Mouse (Mus musculus) liver, postnatal 0 days (tissue): ENCODE measurements at regions not wholly inside any gene's neighbourhood (a gene's known extent, or its start where the extent isn't known, plus 50 kb on each side); places are given as distances from the start of the nearest gene placed in this dataset.

Experiments used
- ATAC-seq: fragments of 200-750 bp; cut with Nextera tagmentation; 2 replicates; pipeline ENCODE4 v1.8.0; 2017; ENCODE audit warnings: mild to moderate bottlenecking, moderate library complexity
- DNase-seq: peaks from one replicate; pipeline ENCODE4 v3.0.0-alpha.2; 2016
- H3K27ac ChIP-seq: fragments of 300-500 bp; sonication (generic); 2 replicates; pipeline ENCODE4 v1.5.1; 2014; ENCODE audit warnings: antibody characterized with exemption, moderate library complexity, mild to moderate bottlenecking, low read depth
- H3K27me3 ChIP-seq: fragments of 300-500 bp; sonication (generic); 2 replicates; pipeline ENCODE4 v1.6.1; 2014; ENCODE audit warnings: low read length, control low read depth, mixed read lengths; ENCODE audit not compliant: insufficient read depth
- H3K36me3 ChIP-seq: fragments of 300-500 bp; sonication (generic); replicated peaks from 2 replicates; pipeline ENCODE4 v1.6.1; 2014; ENCODE audit warnings: mild to moderate bottlenecking, control low read depth, low read length, moderate library complexity, mixed read lengths; ENCODE audit not compliant: insufficient read depth
- H3K4me1 ChIP-seq: fragments of 300-500 bp; sonication (generic); 2 replicates; pipeline ENCODE4 v1.6.1; 2014; ENCODE audit warnings: antibody characterized with exemption, mild to moderate bottlenecking, control low read depth; ENCODE audit not compliant: insufficient read depth
- H3K4me2 ChIP-seq: fragments of 300-500 bp; sonication (generic); 2 replicates; pipeline ENCODE4 v1.6.1; 2014; ENCODE audit warnings: low read depth, mild to moderate bottlenecking, low read length, moderate library complexity, mixed read lengths
- H3K4me3 ChIP-seq: fragments of 300-500 bp; sonication (generic); 2 replicates; pipeline ENCODE4 v1.5.1; 2014; ENCODE audit warnings: low read depth, low read length
- H3K9ac ChIP-seq: fragments of 300-500 bp; sonication (generic); replicated peaks from 2 replicates; pipeline ENCODE4 v1.6.1; 2014; ENCODE audit warnings: mild to moderate bottlenecking, moderate library complexity
- H3K9me3 ChIP-seq: fragments of 300-500 bp; sonication (generic); 2 replicates; pipeline ENCODE4 v1.6.1; 2016; ENCODE audit warnings: mild to moderate bottlenecking, control low read depth, low read length, mixed read lengths
- CTCF ChIP-seq: sonication (generic); IDR thresholded peaks from 2 replicates; pipeline ENCODE4 v1.5.1; 2016; ENCODE audit warnings: antibody characterized with exemption, low read depth
- EP300 ChIP-seq: IDR thresholded peaks from 2 replicates; pipeline ENCODE4 v1.6.1; 2016; ENCODE audit warnings: antibody characterized with exemption, low read depth, mild to moderate bottlenecking
- whole genome bisulfite sequencing: fragments of 180-500 bp; shearing (Covaris S2); extraction: QIAGEN DNeasy Blood & Tissue Kit; methylation state at CpG from one replicate; pipeline ENCODE4 v1.1.7; 2014; ENCODE audit not compliant: insufficient replicate concordance; 5-methylcytosine and 5-hydroxymethylcytosine counted together

DNA sequence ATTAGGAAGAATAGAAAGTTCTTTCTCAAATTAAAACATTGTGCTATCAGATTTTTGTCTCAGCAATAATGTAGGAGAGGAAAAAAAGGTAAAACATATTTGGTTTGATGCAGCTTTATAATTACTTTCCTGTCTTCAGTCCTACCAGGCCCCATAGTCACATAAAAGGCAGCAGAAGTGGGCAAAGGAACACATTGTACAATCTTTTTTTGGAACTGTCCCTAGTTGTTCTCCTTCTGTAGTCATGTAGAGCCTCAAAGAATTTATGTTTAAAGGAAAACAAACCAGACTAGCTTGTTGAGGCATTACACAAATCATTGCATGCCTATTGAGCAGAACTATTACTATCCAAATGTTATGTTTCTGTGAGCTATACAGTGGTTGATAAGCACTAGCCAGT is 288.7 kb upstream of the Rspo3 start:
- H3K9me3 ChIP-seq = no peaks in the 10 kb centered on the region

DNA sequence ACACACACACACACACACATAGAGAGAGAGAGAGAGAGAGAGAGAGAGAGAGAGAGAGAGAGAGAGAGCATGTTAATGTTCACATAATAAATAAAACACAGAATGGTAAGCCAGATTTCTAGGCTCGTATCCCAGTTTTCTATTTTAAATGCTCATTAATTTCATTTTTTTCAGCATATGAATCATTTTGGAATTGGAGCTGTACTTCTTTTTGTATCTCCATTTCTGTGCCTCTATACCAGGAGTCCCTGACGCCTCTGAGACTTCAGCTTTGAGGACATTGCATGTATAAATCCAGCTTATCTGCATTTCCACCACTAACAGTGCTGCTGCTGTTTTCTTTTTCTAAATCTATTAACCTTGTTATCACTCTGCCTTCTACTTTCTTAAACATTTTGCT is 287.5 kb upstream of the Rspo3 start:
- H3K4me1 ChIP-seq = no peaks in the 10 kb centered on the region
- no peaks in the 10 kb centered on the region for H3K9me3 ChIP-seq
- ATAC-seq (no peak), DNase-seq (no peak)
- no peak overlapping the region for H3K4me3 ChIP-seq
- WGBS = 71% methylated on average over 2 of the region's 2 CpGs
- no peaks in the 10 kb centered on the region for H3K27me3 ChIP-seq
- H3K27ac ChIP-seq = no peak overlapping the region
- H3K4me2 ChIP-seq = no peak overlapping the region
- H3K36me3 ChIP-seq = no peaks in the 10 kb centered on the region
- TF ChIP-seq EP300 = no peak
- no peak for TF ChIP-seq CTCF
- H3K9ac ChIP-seq = no peak overlapping the region

More for the DNA sequence above, 288.7 kb upstream of the Rspo3 start:
- TF ChIP-seq CTCF (no peak), EP300 (no peak)
- Histone ChIP-seq H3K4me3 (no peak overlapping the region), H3K27ac (no peak overlapping the region), H3K27me3 (no peaks in the 10 kb centered on the region), H3K4me2 (no peak overlapping the region), H3K36me3 (no peaks in the 10 kb centered on the region), H3K9ac (no peak overlapping the region), H3K4me1 (no peaks in the 10 kb centered on the region)
- no peak for DNase-seq
- ATAC-seq = no peak

DNA sequence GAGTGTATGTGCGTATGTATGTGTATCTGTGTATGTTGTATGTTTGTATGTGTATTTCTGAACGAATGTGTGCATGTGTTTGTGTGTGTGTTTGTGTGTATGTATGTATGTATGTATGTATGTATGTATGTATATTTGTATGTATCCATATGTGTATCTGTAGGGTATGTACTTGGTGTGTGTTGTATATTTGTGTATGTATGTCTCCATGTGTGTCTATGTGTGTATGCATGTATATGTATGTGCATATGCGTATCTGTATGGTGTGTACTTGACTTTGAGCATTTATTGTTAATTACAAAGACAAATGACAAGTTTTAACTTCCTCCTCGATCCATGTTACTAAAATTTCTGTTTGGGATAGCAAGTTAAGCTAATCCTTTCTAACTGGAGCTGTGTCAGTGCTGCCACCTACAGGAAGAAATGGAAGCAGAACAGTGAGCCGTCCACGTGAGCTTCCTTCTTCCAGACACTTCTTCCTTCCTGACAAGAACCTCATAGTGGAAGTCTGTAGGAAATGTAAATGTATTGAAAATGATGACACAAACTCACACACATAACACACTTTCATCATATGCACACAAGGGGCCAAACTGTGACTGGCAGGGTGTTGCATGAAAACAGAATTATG is 268.4 kb upstream of the Rspo3 start:
- no peaks in the 10 kb centered on the region for H3K4me1 ChIP-seq
- H3K27ac ChIP-seq = no peak overlapping the region
- H3K4me3 ChIP-seq = no peak overlapping the region
- no peaks in the 10 kb centered on the region for H3K27me3 ChIP-seq
- no peak for ATAC-seq
- TF ChIP-seq EP300 (no peak), CTCF (peak; percentile 74)
- DNase-seq = peak; percentile 19
- no peak overlapping the region for H3K4me2 ChIP-seq
- H3K9me3 ChIP-seq = no peaks in the 10 kb centered on the region
- H3K9ac ChIP-seq = no peak overlapping the region
- no peaks in the 10 kb centered on the region for H3K36me3 ChIP-seq
- WGBS = 39% methylated on average over 6 of the region's 6 CpGs

DNA sequence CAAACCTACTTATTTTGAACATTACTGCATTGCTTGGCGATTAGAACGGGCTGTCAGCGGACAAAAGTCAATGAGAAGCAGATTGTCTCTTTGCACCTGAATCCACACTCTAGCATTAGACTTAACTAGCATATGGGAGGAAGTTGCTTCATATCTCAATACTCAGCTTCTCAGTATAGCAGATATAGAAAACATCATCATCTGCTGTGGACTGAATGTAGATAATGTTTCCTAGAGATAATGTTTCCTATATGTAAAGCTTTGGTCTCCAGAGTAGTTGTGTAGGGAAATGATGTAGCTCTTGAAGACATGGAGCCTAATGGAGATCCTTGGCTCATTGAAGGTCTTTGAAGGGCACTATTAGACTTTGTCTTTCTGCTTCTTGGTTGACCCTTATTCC is 267.0 kb upstream of the Rspo3 start:
- H3K4me2 ChIP-seq = no peak overlapping the region
- no peaks in the 10 kb centered on the region for H3K9me3 ChIP-seq
- H3K9ac ChIP-seq = no peak overlapping the region
- TF ChIP-seq EP300 (no peak), CTCF (no peak)
- WGBS = 83% methylated on average over 3 of the region's 3 CpGs
- DNase-seq (no peak), ATAC-seq (no peak)
- H3K27ac ChIP-seq = no peak overlapping the region
- H3K4me1 ChIP-seq = no peaks in the 10 kb centered on the region
- H3K36me3 ChIP-seq = no peaks in the 10 kb centered on the region
- H3K27me3 ChIP-seq = no peaks in the 10 kb centered on the region
- no peak overlapping the region for H3K4me3 ChIP-seq

DNA sequence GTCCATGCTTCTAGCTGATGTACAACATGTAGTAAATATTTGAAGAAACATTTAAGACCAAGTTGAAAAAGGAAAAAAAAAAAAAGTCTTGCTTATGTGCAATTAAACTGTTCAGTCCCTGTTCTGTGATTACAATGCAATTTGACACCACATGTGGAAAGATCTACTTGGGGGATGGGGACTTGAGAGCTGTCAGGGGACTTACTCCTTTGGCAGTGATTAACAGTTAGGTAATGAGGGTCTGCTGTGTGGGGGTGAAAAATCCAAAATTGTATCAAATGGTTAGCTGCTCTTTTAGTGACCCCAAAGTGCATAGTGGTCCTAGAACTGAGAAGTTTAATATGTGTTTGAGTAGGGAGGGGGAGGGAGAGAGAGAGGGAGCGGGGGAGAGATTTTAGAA is 259.0 kb upstream of the Rspo3 start:
- H3K27ac ChIP-seq = no peak overlapping the region
- TF ChIP-seq EP300 = no peak
- no peak for TF ChIP-seq CTCF
- no peak overlapping the region for H3K4me2 ChIP-seq
- H3K4me1 ChIP-seq = no peaks in the 10 kb centered on the region
- WGBS = 90% methylated on average over 1 of the region's 1 CpGs
- no peaks in the 10 kb centered on the region for H3K9me3 ChIP-seq
- H3K36me3 ChIP-seq = no peaks in the 10 kb centered on the region
- no peak overlapping the region for H3K4me3 ChIP-seq
- H3K9ac ChIP-seq = no peak overlapping the region
- ATAC-seq (no peak), DNase-seq (no peak)
- no peaks in the 10 kb centered on the region for H3K27me3 ChIP-seq

DNA sequence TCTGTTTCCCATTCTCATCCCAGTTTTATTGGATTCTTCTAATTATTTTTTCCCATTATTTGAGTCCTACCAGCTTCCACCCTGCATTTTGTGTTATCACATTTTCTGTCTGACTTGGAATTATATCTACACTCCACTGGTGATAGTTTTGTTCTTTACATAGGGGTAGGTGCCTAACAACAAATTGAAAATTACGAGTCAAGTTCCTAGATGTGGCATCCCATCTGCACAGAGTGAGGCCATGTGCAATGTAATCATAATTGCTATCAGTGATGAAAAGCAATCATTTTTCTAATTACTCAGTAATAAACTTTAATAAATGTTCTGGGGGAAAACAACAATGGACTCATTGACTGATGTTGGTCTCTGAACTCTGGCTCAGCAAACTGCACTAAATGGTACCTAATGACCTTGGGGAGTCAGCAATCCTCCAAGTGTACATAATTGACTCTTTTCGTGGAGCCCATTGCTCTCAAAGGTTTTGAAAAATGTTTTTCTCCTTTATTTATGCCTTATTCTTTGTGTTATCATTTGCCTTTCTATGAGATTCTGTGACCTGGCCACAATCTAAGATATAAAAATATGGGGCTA is 250.6 kb upstream of the Rspo3 start:
- H3K4me2 ChIP-seq = no peak overlapping the region
- no peak for DNase-seq
- no peaks in the 10 kb centered on the region for H3K4me1 ChIP-seq
- 61% methylated on average over 2 of the region's 2 CpGs for WGBS
- no peaks in the 10 kb centered on the region for H3K36me3 ChIP-seq
- H3K9ac ChIP-seq = no peak overlapping the region
- no peak for TF ChIP-seq EP300
- TF ChIP-seq CTCF = no peak
- no peaks in the 10 kb centered on the region for H3K9me3 ChIP-seq
- H3K4me3 ChIP-seq = no peak overlapping the region
- no peak overlapping the region for H3K27ac ChIP-seq
- H3K27me3 ChIP-seq = no peaks in the 10 kb centered on the region
- ATAC-seq = no peak
